Mouse (Mus musculus): ENCODE results near the gene Gm3012. TPM values are rescaled to one million over a fixed set of nuclear protein-coding genes. Genes with fewer than 3 reads are reported as not detected.
"Not testable (repeated sequence)": the region's sequence is repeated elsewhere in the genome, so short reads cannot be mapped to it uniquely, and the experiment has no call there.

The Gm3012 gene
- not detected for total RNA-seq (2021)

DNA sequence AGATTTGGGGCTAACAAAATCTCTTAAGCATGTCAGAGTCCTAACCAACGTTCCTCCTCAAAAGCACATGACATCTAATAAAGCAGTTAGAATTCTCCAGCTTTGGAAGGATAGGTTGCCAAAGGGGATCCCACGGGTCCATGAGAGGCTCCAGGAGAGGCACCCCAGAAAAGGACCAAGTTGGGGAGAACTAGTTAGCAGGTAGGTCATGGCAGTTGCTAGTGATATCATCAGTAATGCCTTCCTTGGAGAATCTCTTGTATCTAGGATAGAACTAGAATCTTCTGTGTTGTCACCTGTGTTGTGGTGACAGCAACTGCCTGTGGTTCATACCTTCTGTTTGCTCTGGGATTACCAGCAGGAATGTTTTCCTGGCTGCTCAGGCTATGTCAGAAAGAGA, at the start of gene Gm3012:
TSS of gene Gm3012 (plus strand) at position 301 of the 400 bp plus-strand sequence.
- intact Hi-C loops (cut with DNase I); DNase-seq (ENCODE audit: low spot score in 2 of 2): not testable (repeated sequence)

DNA sequence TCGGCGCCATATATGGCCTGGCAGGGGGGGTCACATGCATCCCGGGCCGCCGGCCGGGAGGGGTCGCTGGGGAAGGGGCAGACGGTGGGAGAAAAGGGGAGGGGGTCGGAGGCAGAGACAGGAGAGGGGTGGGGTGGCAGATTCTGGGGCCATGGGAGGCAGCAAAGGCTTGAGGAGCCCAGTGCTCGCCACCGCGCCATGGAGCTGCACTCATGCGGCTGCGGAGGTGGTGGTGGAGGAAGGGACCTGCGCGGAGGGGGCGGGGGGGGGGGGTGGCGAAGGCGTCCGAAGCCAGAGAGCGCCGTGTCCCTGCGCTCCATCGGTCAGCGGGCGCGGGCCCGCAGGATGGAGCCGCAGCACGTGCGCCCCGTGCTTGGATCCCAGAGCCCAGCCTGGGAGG, 17.4 kb downstream of the Gm3012 start, which contains the start of gene Gm3020:
TSS of gene Gm3020 (plus strand) at position 301 of the 400 bp plus-strand sequence.
- intact Hi-C loops (cut with DNase I): not testable (repeated sequence)

DNA sequence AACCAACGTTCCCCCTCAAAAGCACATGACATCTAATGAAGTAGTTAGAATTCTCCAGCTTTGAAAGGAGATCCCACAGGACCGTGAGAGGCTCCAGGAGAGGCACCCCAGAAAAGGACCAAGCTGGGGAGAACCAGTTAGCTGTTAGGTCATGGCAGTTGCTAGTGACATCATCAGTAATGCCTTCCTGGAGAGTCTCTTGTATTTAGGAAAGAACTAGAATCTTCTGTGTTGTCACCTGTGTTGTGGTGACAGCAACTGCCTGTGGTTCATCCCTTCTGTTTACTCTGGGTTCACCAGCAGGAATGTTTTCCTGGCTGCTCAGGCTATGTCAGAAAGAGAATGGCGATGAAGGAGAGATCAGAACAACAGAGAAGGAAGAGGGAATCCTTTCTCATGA, 54.2 kb downstream of the Gm3012 start, which contains the start of gene Gm3043:
TSS of gene Gm3043 (plus strand) at position 301 of the 400 bp plus-strand sequence.
- intact Hi-C loops (cut with DNase I); DNase-seq (ENCODE audit: low spot score in 2 of 2): not testable (repeated sequence)

More for the DNA sequence above, 17.4 kb downstream of the Gm3012 start, which contains the start of gene Gm3020:
- not testable (repeated sequence) for DNase-seq (ENCODE audit: low spot score in 2 of 2)

Other genes with a start within 250 kb of the Gm3012 start
- not detected for gene Gm10413, start 239.4 kb upstream of the Gm3012 start, total RNA-seq (2021)
- 1 to 10 TPM; 2.0 to 2.2 TPM for gene Gm10409, start 221.9 kb upstream of the Gm3012 start, total RNA-seq (2021)
- under 1 TPM in 1 of 2 experiments, not detected in 1; 0.34 TPM for gene Gm3005, start 206.4 kb upstream of the Gm3012 start, total RNA-seq (2021)
- gene Gm10408, start 185.1 kb upstream of the Gm3012 start, total RNA-seq (2021): not detected
- gene Gm3020, start 17.5 kb downstream of the Gm3012 start, total RNA-seq (2021): 1 to 10 TPM; 2.0 to 2.2 TPM
- not detected for gene Gm3043, start 54.3 kb downstream of the Gm3012 start, total RNA-seq (2021)
- gene Gm3002, start 175.6 kb downstream of the Gm3012 start, total RNA-seq (2021): under 1 TPM; 0.50 to 0.60 TPM
- gene Gm3033, start 211.7 kb downstream of the Gm3012 start, total RNA-seq (2021): under 1 TPM in 1 of 2 experiments, not detected in 1; 0.73 TPM
- gene Gm2916, start 249.7 kb downstream of the Gm3012 start, total RNA-seq (2021): not detected